ENCODE assay signal across 8 mouse cellular contexts in the genomic region with DNA sequence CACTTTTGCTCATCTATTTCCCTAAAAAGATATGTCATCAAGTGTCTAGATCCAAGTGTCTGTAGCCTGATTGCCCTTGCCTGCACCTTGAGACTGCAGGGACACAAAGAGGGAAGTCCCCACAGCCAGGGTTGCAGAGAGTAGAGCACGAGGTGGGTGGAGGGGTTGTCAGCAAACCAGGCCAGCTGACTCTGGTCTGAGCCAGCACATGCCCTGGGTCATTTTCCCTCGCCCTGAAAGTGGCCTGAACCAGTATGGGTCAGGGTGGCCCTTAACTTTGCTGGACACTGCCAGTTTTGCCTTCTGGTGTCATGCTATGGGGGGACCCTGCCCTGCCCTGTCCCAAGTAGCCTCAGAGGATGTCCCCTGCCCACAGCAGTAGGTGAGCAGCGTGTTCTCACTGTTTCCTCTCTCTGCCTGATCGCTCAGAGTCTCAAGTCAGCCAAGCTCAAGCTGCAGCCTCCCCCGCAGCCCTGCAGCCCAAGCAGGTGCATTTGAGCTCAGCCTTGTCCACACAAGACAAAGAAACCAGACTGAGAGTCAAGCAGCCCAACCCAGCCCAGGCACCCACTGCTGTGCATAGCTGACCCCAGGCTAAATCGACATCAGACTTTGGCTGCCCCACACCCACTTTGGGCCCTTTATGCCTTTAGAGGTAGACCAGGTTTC. TPM values are rescaled to one million over a fixed set of nuclear protein-coding genes. Genes with fewer than 3 reads are reported as not detected.
DNase-seq lines count a peak whose midpoint lies in the region; ATAC-seq and TF ChIP-seq lines count a peak whose summit lies in the region.

No protein-coding gene starts in this region.

- H3K27me3 ChIP-seq in embryonic facial prominence, embryonic 14.5 days (replicated peaks; ENCODE audit: control insufficient read depth, insufficient read depth, low read length), result no peaks in the 10 kb centered on the region
- H3K27me3 ChIP-seq in liver, embryonic 14.5 days (ENCODE audit: control insufficient read depth, insufficient read depth, low read length), result no peaks in the 10 kb centered on the region
- no peaks in the 10 kb centered on the region for H3K27me3 ChIP-seq in neural tube, embryonic 14.5 days (ENCODE audit: control insufficient read depth, insufficient read depth, low read length)

- ATAC-seq in embryonic facial prominence, embryonic 14.5 days (ENCODE audit: low read depth), result no peak
- ATAC-seq in liver, embryonic 14.5 days (ENCODE audit: insufficient read depth), result peak; percentile 29
- no peak for ATAC-seq in neural tube, embryonic 14.5 days (ENCODE audit: low read depth)

- peak; percentile 23 for DNase-seq in cerebellum, adult 11 months
- no peak for DNase-seq in cerebellum, adult 9-11 months
- DNase-seq in embryonic facial prominence, embryonic 14.5 days (ENCODE audit: low spot score), result no peak
- peak; percentile 77 for DNase-seq in induced T-regulatory cell, adult 2 months (ENCODE audit: low read depth)
- no peak for DNase-seq in liver, embryonic 14.5 days (ENCODE audit: low read depth in 3 of 3, low spot score in 3 of 3)
- no peak for DNase-seq in left cerebral cortex, adult 11 months (ENCODE audit: low spot score)
- DNase-seq in right cerebral cortex, adult 2 months (ENCODE audit: low spot score in 2 of 2), result no peak

- no peak overlapping the region for H3K4me2 ChIP-seq in embryonic facial prominence, embryonic 14.5 days (ENCODE audit: low read depth, low read length)
- no peak overlapping the region for H3K4me2 ChIP-seq in liver, embryonic 14.5 days (ENCODE audit: low read depth)
- H3K4me2 ChIP-seq in neural tube, embryonic 14.5 days (ENCODE audit: low read depth, low read length), result no peak overlapping the region

- 56% methylated on average over 6 of the region's 6 CpGs for WGBS in embryonic facial prominence, embryonic 14.5 days
- WGBS in liver, embryonic 14.5 days (ENCODE audit: insufficient replicate concordance), result 32% methylated on average over 6 of the region's 6 CpGs
- WGBS in neural tube, embryonic 14.5 days, result 45% methylated on average over 6 of the region's 6 CpGs

- no peak overlapping the region for H3K4me3 ChIP-seq in embryonic facial prominence, embryonic 14.5 days (ENCODE audit: low read depth, low read length)
- no peak overlapping the region for H3K4me3 ChIP-seq in liver, embryonic 14.5 days (ENCODE audit: insufficient read depth in 1 of 2, low read depth in 2 of 2, low read length in 2 of 2)
- no peak overlapping the region for H3K4me3 ChIP-seq in neural tube, embryonic 14.5 days (ENCODE audit: low read depth, low read length)

- peak overlapping the region; percentile 30; the same call in 1 of the 2 replicates for H3K9ac ChIP-seq in embryonic facial prominence, embryonic 14.5 days (ENCODE audit: low read depth, low read length)
- no peak overlapping the region for H3K9ac ChIP-seq in liver, embryonic 14.5 days (replicated peaks)
- no peak overlapping the region for H3K9ac ChIP-seq in neural tube, embryonic 14.5 days (replicated peaks; ENCODE audit: low read depth, low read length)

- TF ChIP-seq CTCF in liver, embryonic 14.5 days (IDR thresholded peaks at IDR 0.05; ENCODE audit: low read depth), result no peak

- TF ChIP-seq EP300 in liver, embryonic 14.5 days (IDR thresholded peaks at IDR 0.05; ENCODE audit: low read depth), result no peak

- H3K9me3 ChIP-seq in embryonic facial prominence, embryonic 14.5 days (ENCODE audit: control insufficient read depth, low read length), result no peaks in the 10 kb centered on the region
- no peaks in the 10 kb centered on the region for H3K9me3 ChIP-seq in liver, embryonic 14.5 days (ENCODE audit: control insufficient read depth, low read length)
- H3K9me3 ChIP-seq in neural tube, embryonic 14.5 days (ENCODE audit: control insufficient read depth, low read length), result no peaks in the 10 kb centered on the region

- no peaks in the 10 kb centered on the region for H3K36me3 ChIP-seq in embryonic facial prominence, embryonic 14.5 days (ENCODE audit: control insufficient read depth, insufficient read depth, low read length)
- H3K36me3 ChIP-seq in liver, embryonic 14.5 days (replicated peaks; ENCODE audit: control insufficient read depth, insufficient read depth, low read depth), result no peaks in the 10 kb centered on the region
- no peaks in the 10 kb centered on the region for H3K36me3 ChIP-seq in neural tube, embryonic 14.5 days (ENCODE audit: control insufficient read depth, insufficient read depth, low read length)

- peak overlapping the region; percentile 52; the same call in 1 of the 2 replicates for H3K27ac ChIP-seq in embryonic facial prominence, embryonic 14.5 days (replicated peaks; ENCODE audit: low read depth, low read length)
- no peak overlapping the region for H3K27ac ChIP-seq in liver, embryonic 14.5 days
- peak overlapping the region; percentile 22; the same call in 1 of the 2 replicates for H3K27ac ChIP-seq in neural tube, embryonic 14.5 days (ENCODE audit: low read depth, low read length)

- peaks cover 62% of the 10 kb centered on the region for H3K4me1 ChIP-seq in embryonic facial prominence, embryonic 14.5 days (ENCODE audit: control insufficient read depth, insufficient read depth, low read length)
- H3K4me1 ChIP-seq in liver, embryonic 14.5 days (replicated peaks; ENCODE audit: control insufficient read depth in 2 of 2, insufficient read depth in 2 of 2, low read length in 1 of 2), result peaks cover 2 to 32% of the 10 kb centered on the region in 2 experiments; a peak in 2 of 4 replicates
- H3K4me1 ChIP-seq in neural tube, embryonic 14.5 days (ENCODE audit: control insufficient read depth, insufficient read depth, low read length), result peaks cover 84% of the 10 kb centered on the region

RNA-seq across cellular contexts. Expression of a gene that starts 14.1 kb away (rescaled TPM):
- 31.3 and 36.6 TPM in 2 replicates for polyA plus RNA-seq in embryonic facial prominence, embryonic 14.5 days (2014; fragmentation: Nextera tagmentation; extraction: Ambion mirVana)
- 3.4 and 3.6 TPM in 2 replicates for polyA plus RNA-seq in liver, embryonic 14.5 days (2012; rRNA removed)
- 4.0 and 4.6 TPM in 2 replicates for polyA plus RNA-seq in liver, embryonic 14.5 days (2014; fragmentation: Nextera tagmentation; extraction: Ambion mirVana)
- 72.7 and 75.0 TPM in 2 replicates for polyA plus RNA-seq in neural tube, embryonic 14.5 days (2014; fragmentation: Nextera tagmentation; extraction: Ambion mirVana)

Comparison
In these comparisons a context has a peak if more than half of its experiments do, and no peak if none do; other contexts are left out.
1. DNase-seq: peak in cerebellum, adult 11 months (single experiment) and induced T-regulatory cell, adult 2 months (single experiment); none in cerebellum, adult 9-11 months (single experiment), embryonic facial prominence, embryonic 14.5 days (single experiment), liver, embryonic 14.5 days (0 of 3), left cerebral cortex, adult 11 months (single experiment) and right cerebral cortex, adult 2 months (0 of 2).